Mouse (Mus musculus) 3134 (cell line): ENCODE measurements around the gene Tpx2.
A peak's percentile ranks its signal among the peaks of the same experiment; 100 is the strongest.

ENCODE experiments used
- DNase-seq: peaks from one replicate; pipeline ENCODE4 v3.0.0-alpha.2; 2011; ENCODE audit warnings: low spot score; ENCODE audit not compliant: insufficient read length; ENCODE audit errors: extremely low read depth

Gene Tpx2

DNA sequence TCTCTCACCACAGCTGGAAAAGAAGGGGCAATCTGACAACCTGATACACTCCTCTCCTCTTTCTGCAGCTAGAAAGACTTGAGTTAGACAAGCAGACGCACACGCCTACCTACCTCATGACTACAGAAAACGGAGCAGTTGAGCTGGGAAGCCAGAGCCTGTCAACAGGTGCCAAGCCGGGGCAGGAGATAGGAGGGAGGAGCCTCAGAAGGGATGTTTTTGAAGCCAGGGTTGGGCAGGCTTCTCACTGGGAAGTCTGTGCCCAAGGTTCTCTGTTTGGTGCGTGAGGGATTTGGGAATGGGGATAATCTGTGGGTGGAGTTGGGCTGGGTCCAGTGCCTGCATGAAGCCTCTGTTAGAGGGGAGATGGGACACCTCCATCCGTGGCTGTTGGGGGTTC, 63.7 kb downstream of the Tpx2 start:
- DNase-seq: no peak

DNA sequence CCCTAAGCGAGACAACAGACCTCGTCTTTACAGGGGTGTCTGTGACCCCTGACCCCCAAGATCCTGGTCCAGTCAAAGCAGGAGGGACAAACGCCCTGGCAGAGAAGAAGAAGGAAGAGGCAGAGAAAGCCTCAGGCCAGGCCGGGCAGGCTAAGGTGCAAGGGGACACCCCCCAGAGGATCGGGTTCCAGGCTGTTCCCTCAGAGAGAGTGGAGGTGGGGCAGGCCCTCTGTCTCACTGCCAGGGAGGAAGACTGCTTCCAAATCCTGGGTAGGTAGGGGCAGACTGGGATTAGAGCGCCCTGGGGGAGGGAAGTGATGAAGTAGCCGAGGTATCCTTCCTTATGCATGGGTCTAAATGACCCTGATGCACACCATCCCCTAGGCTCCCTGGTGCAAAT, 65.7 kb downstream of the Tpx2 start:
- no peak for DNase-seq

DNA sequence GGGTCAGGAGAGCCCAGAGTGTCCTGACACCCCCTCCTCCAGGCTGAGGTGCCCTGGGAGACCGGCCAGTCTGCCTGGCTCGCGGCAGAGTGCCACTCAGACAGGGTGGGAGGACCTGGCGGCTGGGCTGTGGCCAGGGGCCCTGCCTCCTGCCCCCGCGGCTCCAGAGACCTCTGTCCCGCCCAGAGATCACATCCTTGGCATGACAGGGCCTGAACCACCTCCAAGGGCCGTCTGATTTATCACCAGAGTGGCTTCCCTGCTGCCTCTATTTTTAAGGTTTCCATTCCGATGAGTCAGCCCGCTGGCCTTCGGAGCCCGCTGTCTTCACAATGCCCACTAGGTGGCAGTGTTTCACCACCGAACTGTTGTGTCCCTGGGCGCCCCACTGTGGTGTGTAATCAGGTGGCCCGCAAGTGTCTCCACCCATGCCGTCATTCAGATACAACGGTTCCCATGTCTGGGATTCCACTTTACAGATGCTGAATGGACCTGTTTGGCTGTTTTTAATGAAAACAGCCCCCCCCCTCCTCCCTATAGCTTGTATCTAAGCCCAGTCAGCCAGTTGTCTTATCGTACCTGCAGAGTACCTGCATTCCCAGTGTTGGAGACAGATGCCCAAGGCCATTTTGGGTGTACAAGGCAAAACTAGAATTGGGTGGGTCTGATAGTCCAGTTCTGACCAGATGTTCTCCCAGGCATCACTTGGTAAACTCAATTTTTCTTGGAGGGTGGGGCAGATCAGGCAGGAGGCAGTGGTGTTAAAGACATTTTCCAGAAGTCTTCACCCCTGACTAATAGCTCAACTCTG, 66.8 kb downstream of the Tpx2 start:
- peak; percentile 83 for DNase-seq

DNA sequence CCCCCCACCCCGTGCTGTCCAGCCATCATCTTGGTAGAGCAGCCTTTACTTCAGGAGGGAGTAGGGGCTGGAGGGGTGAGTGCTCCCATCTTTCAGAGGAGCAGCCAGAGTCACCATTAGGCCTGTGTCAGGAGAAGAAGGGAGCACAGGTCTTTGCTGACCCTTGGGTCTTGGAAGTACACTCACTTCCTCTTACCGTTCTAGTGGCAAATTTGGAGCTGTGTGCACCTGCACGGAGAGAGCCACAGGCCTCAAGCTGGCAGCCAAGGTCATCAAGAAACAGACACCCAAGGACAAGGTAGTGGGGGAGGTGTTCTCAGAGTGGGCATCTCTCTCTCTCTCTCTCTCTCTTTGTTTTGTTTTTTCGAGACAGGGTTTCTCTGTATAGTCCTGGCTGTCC, 67.7 kb downstream of the Tpx2 start:
- DNase-seq: no peak

DNA sequence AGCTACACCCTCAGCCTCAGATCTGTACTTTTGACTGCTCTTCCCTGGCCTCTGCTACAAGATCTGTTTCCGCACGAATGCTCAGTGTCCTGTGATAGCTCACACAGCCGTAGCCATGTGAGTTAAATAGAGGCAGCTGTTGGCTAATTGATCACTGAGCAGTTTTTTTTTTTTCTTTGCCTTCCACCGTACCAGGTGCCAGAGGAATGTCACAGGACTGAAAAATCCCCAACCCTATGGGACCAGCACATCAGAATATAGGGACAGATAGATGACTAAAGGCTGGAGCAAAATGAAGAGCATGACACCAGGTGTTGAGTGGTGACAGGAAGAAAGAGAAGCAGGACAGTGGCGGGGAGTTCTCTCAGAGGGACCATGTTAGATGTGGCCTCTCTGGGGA, 68.3 kb downstream of the Tpx2 start:
- DNase-seq: no peak

DNA sequence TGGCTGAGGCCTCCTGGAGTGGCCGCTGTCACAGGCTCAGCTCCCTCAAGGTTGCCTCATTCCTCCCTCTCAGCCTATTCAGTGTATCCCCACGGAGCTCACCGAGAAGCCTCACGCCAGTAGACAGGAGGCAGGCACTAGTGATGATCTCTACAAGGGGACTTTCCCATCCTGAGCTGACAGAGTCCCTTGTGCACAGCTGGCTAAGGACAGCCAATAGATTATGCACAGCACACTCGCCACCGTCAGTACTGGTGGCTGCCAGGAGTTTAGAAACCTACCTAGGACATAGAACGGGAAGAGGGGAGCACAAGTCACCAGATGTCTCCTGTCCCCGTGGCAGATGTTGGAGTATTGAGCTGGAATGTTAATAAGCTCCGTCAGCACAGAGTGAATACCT, 69.9 kb downstream of the Tpx2 start:
- DNase-seq: no peak

DNA sequence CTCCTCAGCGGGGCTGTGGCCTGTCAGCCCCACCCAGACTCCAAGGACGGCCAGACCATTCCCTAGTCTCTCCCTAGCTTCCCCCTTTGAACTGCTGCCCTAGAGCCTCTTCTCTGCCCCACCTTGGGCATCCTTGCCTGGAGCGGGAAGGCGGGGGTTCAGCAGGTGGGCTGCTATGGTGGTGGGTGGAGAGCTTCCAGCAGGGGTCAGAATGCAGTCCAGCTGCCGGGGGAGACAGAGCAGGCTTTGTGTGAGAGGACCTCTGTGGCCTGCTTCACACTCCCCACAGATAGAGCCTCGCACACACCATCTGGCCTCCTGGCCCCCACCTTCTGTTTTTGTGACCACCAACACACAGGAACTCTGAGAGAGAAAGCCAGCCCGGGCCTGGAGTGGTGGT, 74.6 kb downstream of the Tpx2 start:
- no peak for DNase-seq

DNA sequence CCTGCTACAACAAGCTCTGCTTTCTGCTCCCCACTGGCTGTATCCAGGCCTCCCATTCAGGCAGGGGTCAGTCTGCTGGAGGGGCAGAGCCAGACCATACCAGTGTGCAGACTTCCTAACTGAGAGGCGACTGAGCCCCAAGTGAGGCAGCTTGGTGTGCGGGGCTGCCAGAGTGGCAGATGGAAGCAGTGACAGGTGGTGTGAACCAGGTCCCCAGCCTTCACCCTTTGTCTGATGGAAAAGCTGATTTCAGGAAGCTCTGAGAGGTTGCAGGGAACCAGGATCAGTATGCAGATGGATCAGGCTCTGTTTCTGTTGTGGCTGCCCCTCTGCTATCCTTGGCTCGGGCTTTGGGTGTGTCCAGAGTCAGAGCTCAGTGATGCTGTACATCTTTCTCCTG, 75.9 kb downstream of the Tpx2 start:
- no peak for DNase-seq

DNA sequence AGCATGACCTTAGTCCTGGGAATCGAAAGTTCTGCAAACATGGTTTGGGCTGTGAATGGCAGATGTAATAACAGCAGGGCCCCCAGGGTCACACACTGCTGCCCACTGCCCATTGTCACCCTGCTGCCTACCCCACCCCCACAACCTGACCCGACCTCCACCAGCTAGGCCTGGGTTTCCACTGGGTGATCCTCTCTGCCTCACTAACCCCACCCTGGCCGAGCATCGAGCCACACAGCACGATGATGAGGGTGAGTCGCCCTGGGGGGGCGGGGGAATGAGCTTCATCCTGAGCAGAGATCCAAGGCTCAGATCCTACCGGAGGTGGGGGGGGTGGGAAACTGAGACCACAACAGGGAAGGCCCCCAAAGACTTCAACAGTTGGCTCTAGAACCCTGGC, 76.4 kb downstream of the Tpx2 start:
- DNase-seq: peak; percentile 65

DNA sequence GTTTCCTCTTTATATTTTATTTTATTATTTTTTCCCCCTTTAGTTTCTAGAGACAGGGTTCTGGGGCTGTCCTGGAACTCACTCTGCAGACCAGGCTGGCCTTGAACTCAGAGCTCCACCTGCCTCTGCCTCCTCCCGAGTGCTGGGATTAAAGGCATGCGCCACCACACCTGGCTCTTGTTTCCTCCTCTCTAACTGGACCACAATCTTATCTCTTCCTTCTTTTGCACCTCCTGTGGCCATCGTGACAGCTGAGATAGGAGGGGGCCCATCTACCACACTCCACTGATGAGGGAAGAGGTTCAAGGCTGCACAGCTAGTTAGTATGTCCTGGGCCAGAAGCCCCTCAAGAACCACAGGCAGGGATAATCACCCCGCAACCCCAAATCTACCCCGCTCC, 76.8 kb downstream of the Tpx2 start:
- no peak for DNase-seq

DNA sequence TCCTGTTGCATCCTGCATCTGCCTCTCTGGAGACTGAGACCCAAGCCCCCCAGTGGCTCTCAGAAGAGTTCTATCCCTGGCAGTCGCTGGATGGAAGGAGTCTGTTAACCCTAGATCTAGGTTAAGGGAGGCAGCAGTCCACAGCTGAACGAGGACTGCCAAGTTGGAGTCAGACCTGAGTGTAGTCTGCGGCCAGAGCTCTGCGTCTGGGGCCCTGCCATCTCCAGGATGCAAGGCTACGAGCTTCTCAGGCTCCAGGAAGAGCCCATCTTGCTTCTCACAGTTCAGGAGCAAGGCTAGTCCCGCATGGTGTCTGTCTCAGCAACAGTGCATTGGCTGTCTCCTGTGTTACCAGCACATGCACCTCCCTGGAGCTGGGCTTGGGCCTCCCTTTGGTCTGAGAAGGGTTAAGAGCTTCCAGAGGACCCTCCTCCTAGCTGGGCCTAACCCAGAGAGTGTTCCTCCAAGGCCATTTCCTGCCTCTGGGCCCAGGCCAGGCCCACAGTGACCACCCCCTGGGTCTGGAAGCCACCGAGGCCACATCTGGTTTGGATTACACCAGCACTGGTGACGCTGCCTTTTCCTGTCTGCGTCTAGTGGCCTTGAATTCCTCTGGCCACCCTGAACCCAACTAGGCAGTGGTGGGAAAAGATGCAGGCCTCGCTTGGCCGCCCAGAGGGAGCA, 77.6 kb downstream of the Tpx2 start:
- DNase-seq: peak; percentile 98

DNA sequence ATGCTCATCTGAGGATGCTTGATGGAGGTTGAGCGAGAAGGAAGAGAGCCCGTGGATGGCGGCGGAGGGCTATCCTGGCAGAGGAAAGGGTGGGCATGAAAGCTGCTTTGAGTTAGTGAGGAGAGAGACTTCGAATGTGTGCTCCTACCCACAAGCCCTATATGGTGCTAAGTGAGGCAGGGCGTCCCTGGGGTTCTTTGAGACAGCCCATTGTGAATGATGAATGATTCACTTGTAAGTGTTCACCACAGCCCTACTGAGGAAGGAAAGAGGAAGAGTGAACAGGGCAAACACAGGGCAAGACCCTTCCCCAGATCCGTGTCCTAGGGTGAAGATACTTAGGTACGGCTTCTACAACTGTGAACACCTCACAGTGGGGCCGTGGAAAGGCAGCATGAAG, 79.1 kb downstream of the Tpx2 start:
- no peak for DNase-seq

DNA sequence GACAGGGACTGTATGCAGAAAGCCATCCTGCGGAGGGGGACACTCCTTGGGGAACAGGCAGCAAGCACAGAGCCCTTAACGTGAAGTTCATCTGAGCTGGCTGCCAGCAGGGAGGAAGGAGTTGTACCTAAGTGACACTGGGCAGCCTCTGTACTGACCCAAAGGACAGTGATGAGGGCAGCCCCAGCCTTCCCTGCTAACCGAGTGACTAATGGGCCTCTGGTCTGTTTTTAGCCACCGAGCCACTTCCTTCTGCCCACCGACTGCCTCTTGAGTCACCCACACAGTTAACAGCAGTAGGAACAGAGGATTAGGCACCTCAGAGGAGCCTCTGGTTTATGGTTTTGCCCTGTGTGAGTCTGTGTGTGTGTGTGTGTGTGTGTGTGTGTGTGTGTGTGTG, 79.6 kb downstream of the Tpx2 start:
- DNase-seq: peak; percentile 82

DNA sequence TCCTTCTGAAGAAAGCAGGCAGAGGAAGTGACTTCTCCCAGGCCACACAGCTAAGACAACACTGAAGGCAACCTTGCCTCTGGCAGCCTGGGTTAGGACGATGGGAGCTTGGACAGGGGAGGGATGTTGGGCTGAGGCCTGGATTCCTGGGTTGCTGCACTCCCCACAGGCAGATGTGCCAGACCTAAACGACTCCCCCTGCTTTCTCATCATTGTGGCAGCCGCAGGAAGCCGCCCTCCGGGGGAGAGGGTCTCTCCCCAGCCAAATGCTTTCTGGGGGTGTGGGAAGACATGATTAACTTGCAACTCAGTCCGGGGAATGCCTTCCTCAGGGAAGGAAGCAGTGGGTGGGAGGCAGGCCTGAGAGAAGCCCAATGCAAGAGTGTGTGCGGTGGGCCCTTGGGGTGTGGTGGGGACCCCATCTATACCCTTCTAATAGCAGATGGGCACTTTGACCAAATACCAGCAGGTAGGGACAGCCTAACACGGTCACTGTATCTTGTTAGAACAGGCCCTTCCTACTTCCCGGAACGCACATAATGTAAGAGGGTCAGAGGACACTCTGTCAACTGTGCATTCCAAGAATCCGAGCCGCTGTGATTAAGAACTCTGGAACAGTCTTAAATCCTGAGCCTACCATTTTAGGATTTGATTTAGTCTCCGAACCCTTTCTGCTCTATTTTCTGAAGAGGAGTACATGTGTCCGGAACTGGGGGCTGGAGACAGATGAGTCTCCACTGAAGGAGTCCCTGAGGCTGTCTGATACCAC, 80.6 kb downstream of the Tpx2 start:
- peak; percentile 60 for DNase-seq

DNA sequence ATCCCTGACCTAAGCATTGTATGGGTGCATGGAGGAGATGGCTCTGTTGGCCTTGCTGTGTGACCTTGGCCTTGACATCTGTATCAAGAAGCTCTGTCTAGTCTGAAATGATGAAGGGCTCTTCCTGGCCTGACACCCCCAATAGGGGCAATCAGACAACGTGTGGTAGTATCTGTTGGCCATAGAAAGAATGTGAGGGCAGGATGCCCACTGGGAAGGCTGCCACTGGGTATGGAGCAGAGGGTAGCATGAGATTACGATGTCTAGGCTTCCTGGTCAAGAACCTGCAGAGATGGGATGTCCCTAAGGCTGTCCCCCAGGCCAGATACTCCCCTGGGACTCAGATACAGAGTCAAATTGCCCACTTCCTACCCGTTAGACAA, 81.2 kb downstream of the Tpx2 start:
- no peak for DNase-seq

DNA sequence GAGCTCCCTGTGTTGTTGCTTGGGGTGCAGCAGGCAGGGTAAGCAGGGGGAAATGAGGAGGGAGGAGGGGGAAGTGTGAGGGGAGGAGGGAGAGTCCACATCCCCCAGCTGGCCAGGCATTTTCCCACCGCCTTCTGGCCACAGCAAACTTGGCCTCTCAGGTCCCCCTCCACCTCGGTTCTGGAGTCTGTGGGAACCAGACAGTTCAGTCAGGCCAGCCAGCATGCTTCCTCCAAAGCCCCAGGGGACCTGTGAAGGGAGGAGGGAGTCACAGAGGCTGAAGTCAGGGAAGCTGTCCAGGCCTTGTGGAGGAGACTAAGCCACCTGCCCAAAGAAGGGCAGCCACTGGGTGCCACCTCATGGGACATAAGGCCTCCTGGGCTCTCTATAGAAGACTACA, 82.5 kb downstream of the Tpx2 start:
- DNase-seq: peak; percentile 74

DNA sequence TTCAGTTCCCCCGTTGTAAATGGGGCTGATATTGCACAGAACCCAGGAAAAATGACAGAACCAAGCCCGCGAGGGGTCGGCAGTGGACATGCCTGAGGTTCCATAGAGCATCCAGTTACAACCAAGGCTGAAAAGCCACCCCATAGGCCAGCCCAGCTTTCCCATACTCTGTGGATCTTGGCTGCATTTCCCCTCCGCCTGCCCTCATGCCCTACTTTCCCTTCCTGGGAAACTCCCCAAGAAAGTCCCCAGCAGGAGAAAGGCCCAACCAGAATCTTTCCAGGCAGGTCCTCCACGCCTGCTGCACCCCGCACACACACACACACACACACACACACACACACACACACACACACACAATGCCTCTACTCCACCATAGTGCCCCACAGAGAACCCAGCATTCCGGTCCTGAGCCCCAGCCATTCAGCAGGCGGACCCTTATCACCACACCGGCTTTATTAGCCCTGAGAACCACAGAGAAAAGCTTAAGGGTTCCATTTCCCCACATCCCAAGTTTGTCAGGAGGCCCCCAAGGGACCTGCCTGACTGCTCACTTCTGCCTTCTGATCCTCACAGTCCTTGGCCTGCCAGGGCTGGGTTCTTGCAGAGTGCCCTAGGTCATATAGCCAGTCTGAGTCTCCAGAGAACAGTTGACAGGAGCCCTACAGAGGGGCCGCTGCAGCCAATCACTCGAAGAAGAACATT, 83.8 kb downstream of the Tpx2 start:
- DNase-seq: peak; percentile 62

DNA sequence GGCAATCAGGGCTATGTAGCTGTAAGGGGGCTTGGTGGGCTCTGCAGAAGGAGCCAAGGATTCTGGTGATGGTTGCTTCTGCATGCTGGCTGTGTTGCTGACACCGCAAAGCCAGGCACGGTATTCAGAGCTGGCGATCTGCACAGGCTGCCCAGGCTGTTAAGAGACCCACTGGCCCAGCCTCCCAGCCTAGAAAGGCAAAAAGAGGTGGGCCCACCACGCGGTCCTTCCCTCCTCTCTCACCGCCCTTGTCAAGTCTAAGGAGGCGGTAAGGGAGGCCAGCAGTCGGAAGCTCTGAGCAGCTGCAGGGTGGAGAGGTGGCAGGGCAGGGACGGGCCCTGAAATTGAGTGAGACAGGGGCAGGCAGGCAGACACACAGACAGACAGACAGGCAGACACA, 85.3 kb downstream of the Tpx2 start, which contains the start of gene Foxs1:
Gene Foxs1 (minus strand): TSS at position 161 of the 400 bp plus-strand sequence.
- peak; percentile 64 for DNase-seq

DNA sequence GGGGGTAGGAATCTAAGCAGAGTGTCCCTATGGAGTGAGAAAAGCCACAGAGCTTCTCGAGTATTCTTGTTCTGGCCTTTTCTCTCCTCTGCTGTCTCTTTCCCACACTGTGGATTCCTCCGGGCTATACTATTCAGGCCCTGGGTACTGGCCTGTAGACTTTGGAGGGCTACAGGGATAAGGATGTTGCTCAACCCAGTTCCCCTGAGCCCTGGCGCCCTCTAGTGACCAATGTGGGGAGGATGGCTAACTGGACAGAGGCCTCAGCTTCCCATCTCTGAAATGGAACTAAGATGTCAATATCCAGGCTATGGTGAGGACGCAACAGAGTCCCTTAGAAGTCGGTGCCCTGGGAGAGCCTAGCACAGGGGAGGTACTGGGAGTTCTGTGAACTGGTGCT, 85.8 kb downstream of the Tpx2 start:
- peak; percentile 57 for DNase-seq

DNA sequence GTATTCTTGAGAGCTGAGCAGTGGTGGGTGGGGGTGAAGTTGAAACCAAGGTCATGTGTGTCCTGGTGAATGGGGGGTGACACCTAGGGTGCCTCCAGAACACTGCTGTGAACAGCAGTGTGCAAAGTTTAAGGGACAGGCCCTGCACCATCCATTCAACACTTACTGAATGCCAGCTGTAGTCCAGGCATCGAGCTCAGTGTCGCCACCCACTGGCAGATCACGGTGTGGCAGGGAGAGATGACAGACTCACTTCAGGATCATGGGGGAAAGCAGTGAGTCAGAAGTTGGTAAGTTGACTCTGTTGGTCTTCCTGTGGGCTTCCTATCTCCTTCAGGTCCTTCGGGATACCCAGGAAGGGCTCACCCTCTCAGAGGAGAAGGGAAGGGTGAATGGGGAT, 92.1 kb downstream of the Tpx2 start:
- peak; percentile 67 for DNase-seq

DNA sequence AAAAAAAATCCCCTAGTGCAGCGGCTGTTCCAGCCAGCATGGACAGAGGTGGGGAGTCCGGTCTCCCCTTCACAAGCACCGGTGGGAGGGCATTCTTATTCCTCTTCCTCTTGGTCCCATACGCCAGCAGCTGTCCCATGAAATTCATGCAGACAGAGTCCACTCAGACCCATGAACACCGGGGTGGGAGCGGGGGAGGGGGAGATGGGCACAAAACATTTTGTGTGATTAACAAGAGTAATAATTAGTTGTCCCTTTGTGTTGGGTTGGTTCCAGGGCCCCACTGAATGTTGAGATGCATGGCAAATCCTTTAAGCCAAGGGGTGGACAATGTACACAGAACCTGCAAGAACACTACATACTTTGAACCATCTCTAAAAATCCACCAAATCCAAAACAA, 93.3 kb downstream of the Tpx2 start:
- no peak for DNase-seq
